Mouse (Mus musculus) kidney, postnatal 0 days (tissue): ENCODE measurements around the gene Tcea3. TPM values are rescaled to one million over a fixed set of nuclear protein-coding genes. Genes with fewer than 3 reads are reported as not detected.

Experiments
- ATAC-seq: fragments of 200-750 bp; cut with Nextera tagmentation; replicated peaks from 2 replicates; pipeline ENCODE4 v1.8.0; 2017; ENCODE audit warnings: low read depth, moderate number of reproducible peaks, moderate TSS enrichment, moderate library complexity; ENCODE audit not compliant: low FRiP score
- DNase-seq: peaks from one replicate; pipeline ENCODE4 v3.0.0-alpha.2; 2016; ENCODE audit warnings: low spot score
- H3K27ac ChIP-seq: fragments of 300-500 bp; sonication (generic); 2 replicates; pipeline ENCODE4 v1.5.1; 2014; ENCODE audit warnings: mild to moderate bottlenecking
- H3K27me3 ChIP-seq: fragments of 300-500 bp; sonication (generic); 2 replicates; pipeline ENCODE4 v1.6.1; 2014; ENCODE audit warnings: low read length, mixed read lengths; ENCODE audit not compliant: insufficient read depth
- H3K36me3 ChIP-seq: fragments of 300-500 bp; sonication (generic); 2 replicates; pipeline ENCODE4 v1.6.1; 2014; ENCODE audit warnings: low read length, mixed read lengths; ENCODE audit not compliant: insufficient read depth
- H3K4me1 ChIP-seq: fragments of 300-500 bp; sonication (generic); replicated peaks from 2 replicates; pipeline ENCODE4 v1.6.1; 2014; ENCODE audit warnings: antibody characterized with exemption, low read length, mixed read lengths; ENCODE audit not compliant: insufficient read depth
- H3K4me2 ChIP-seq: fragments of 300-500 bp; sonication (generic); 2 replicates; pipeline ENCODE4 v1.6.1; 2014; ENCODE audit warnings: mild to moderate bottlenecking, low read length, moderate library complexity, mixed read lengths
- H3K4me3 ChIP-seq: fragments of 300-500 bp; sonication (generic); replicated peaks from 2 replicates; pipeline ENCODE4 v1.5.1; 2014; ENCODE audit warnings: low read depth, low read length
- H3K9ac ChIP-seq: fragments of 300-500 bp; sonication (generic); 2 replicates; pipeline ENCODE4 v1.6.1; 2014; ENCODE audit warnings: low read depth, low read length
- H3K9me3 ChIP-seq: fragments of 300-500 bp; sonication (generic); replicated peaks from 2 replicates; pipeline ENCODE4 v1.6.1; 2016; ENCODE audit warnings: low read length, inconsistent platforms, mixed read lengths
- CTCF ChIP-seq: IDR thresholded peaks from 2 replicates; pipeline ENCODE4 v1.5.1; 2016; ENCODE audit warnings: antibody characterized with exemption, low read depth, mild to moderate bottlenecking, moderate library complexity
- whole genome bisulfite sequencing: fragments of 180-500 bp; shearing (Covaris S2); extraction: QIAGEN DNeasy Blood & Tissue Kit; methylation state at CpG from one replicate; pipeline ENCODE4 v1.1.7; 2014; 5-methylcytosine and 5-hydroxymethylcytosine counted together
- polyA plus RNA-seq: library from polyadenylated mRNA; unstranded; fragments of >200 nt; fragmentation: Nextera tagmentation; extraction: Ambion mirVana; gene quantifications from 2 replicates; pipeline ENCODE4 v1.2.1, GENCODE M21; 2015

Tcea3 gene
- polyA plus RNA-seq, 1 experiment from 2014 or later = 11.2 TPM

- peak overlapping the region; percentile 96 for H3K27ac ChIP-seq
- TF ChIP-seq CTCF = no peak
- peak; percentile 48 for DNase-seq
Observed at GRCm38 (mm10) chr4:136311042-136311999, 63.8 kb downstream of the Tcea3 start.

GRCm38 (mm10) chr4:136312616-136313015, 65.1 kb downstream of the Tcea3 start:
- Histone ChIP-seq H3K4me3 (peak overlapping the region; percentile 90), H3K9me3 (no peaks in the 10 kb centered on the region), H3K4me2 (peak overlapping the region; percentile 69), H3K27me3 (no peaks in the 10 kb centered on the region), H3K27ac (no peak overlapping the region), H3K4me1 (peaks cover 9% of the 10 kb centered on the region; the same call in 1 of the 2 replicates), H3K9ac (peak overlapping the region; percentile 36; the same call in 1 of the 2 replicates), H3K36me3 (0 out of 2 replicates have a peak, but pooled peaks cover 5% of the 10 kb centered on the region)
- no peak for ATAC-seq
- TF ChIP-seq CTCF = no peak
- no peak for DNase-seq
- 3% methylated on average over 4 of the region's 4 CpGs for WGBS

More at GRCm38 (mm10) chr4:136311042-136311999, 63.8 kb downstream of the Tcea3 start:
- H3K4me1 ChIP-seq = peaks cover 9% of the 10 kb centered on the region; the same call in 1 of the 2 replicates
- H3K9ac ChIP-seq = peak overlapping the region; percentile 97
- WGBS = under 1% methylated on average over 54 of the region's 81 CpGs
- no peaks in the 10 kb centered on the region for H3K36me3 ChIP-seq
- ATAC-seq = peak; percentile 33
- no peaks in the 10 kb centered on the region for H3K9me3 ChIP-seq
- H3K4me2 ChIP-seq = peak overlapping the region; percentile 69
- no peaks in the 10 kb centered on the region for H3K27me3 ChIP-seq
- peak overlapping the region; percentile 90 for H3K4me3 ChIP-seq

GRCm38 (mm10) chr4:136317667-136318066, 70.1 kb downstream of the Tcea3 start:
- Histone ChIP-seq H3K4me3 (no peak overlapping the region), H3K27me3 (no peaks in the 10 kb centered on the region), H3K36me3 (peaks cover 33% of the 10 kb centered on the region), H3K9me3 (no peaks in the 10 kb centered on the region), H3K27ac (no peak overlapping the region), H3K4me2 (no peak overlapping the region), H3K4me1 (peaks cover 4% of the 10 kb centered on the region; the same call in 1 of the 2 replicates), H3K9ac (no peak overlapping the region)
- DNase-seq = no peak
- 87% methylated on average over 4 of the region's 4 CpGs for WGBS
- ATAC-seq = no peak
- TF ChIP-seq CTCF = no peak

- 79% methylated on average over 4 of the region's 4 CpGs for WGBS
- no peak overlapping the region for H3K27ac ChIP-seq
- no peaks in the 10 kb centered on the region for H3K27me3 ChIP-seq
- no peak for TF ChIP-seq CTCF
- no peaks in the 10 kb centered on the region for H3K9me3 ChIP-seq
- ATAC-seq = no peak
- H3K36me3 ChIP-seq = peaks cover 42% of the 10 kb centered on the region
- H3K9ac ChIP-seq = no peak overlapping the region
- no peak overlapping the region for H3K4me3 ChIP-seq
- no peak overlapping the region for H3K4me2 ChIP-seq
- no peaks in the 10 kb centered on the region for H3K4me1 ChIP-seq
- DNase-seq = no peak
Observed at GRCm38 (mm10) chr4:136320016-136320415, 72.5 kb downstream of the Tcea3 start.

- H3K27ac ChIP-seq = no peak overlapping the region
- no peak overlapping the region for H3K4me2 ChIP-seq
- 27% methylated on average over 2 of the region's 2 CpGs for WGBS
- no peaks in the 10 kb centered on the region for H3K4me1 ChIP-seq
- TF ChIP-seq CTCF = peak; percentile 57
- no peak for ATAC-seq
- peak; percentile 54 for DNase-seq
- H3K4me3 ChIP-seq = no peak overlapping the region
- H3K9me3 ChIP-seq = no peaks in the 10 kb centered on the region
- H3K27me3 ChIP-seq = no peaks in the 10 kb centered on the region
- peaks cover 27% of the 10 kb centered on the region; the same call in 1 of the 2 replicates for H3K36me3 ChIP-seq
- no peak overlapping the region for H3K9ac ChIP-seq
Observed at GRCm38 (mm10) chr4:136324226-136324625, 76.7 kb downstream of the Tcea3 start.

Other genes with a start within 250 kb of the Tcea3 start
- 29.1 and 30.9 TPM in 2 replicates for gene Eloa, start 226.0 kb upstream of the Tcea3 start, polyA plus RNA-seq
- gene Rpl11, start 194.3 kb upstream of the Tcea3 start, polyA plus RNA-seq = 490 and 535 TPM in 2 replicates
- 764 and 829 TPM in 2 replicates for gene Id3, start 104.2 kb upstream of the Tcea3 start, polyA plus RNA-seq
- gene E2f2, start 75.3 kb upstream of the Tcea3 start, polyA plus RNA-seq = 3.2 and 3.8 TPM in 2 replicates
- gene Asap3, start 41.4 kb upstream of the Tcea3 start, polyA plus RNA-seq = 2.7 and 3.0 TPM in 2 replicates
- 13.8 and 15.2 TPM in 2 replicates for gene Zfp46, start 37.0 kb downstream of the Tcea3 start, polyA plus RNA-seq
- gene Hnrnpr, start 63.2 kb downstream of the Tcea3 start, polyA plus RNA-seq = 121 and 130 TPM in 2 replicates
- gene Htr1d, start 175.8 kb downstream of the Tcea3 start, polyA plus RNA-seq = 0.25 and 0.56 TPM in 2 replicates
- gene 6030445D17Rik, start 214.5 kb downstream of the Tcea3 start, polyA plus RNA-seq = 0.55 and 0.68 TPM in 2 replicates
- gene Luzp1, start 222.0 kb downstream of the Tcea3 start, polyA plus RNA-seq = 111 and 114 TPM in 2 replicates